Mouse (Mus musculus) midbrain, embryonic 13.5 days (tissue): Measurements from ENCODE around the gene Ephb1. TPM values are rescaled to one million over a fixed set of nuclear protein-coding genes. Genes with fewer than 3 reads are reported as not detected.
A peak's percentile ranks its signal among the peaks of the same experiment; 100 is the strongest.

ENCODE experiments used
- ATAC-seq: fragments of 200-750 bp; cut with Nextera tagmentation; 2 replicates; pipeline ENCODE4 v1.8.0; 2017; ENCODE audit warnings: mild to moderate bottlenecking, moderate TSS enrichment, moderate library complexity
- H3K27ac ChIP-seq: fragments of 300-500 bp; sonication (generic); 2 replicates; pipeline ENCODE4 v1.5.1; 2015; ENCODE audit warnings: inconsistent platforms, mild to moderate bottlenecking, moderate library complexity
- H3K27me3 ChIP-seq: fragments of 300-500 bp; sonication (generic); 2 replicates; pipeline ENCODE4 v1.6.1; 2015; ENCODE audit warnings: mild to moderate bottlenecking, inconsistent platforms
- H3K36me3 ChIP-seq: fragments of 300-500 bp; sonication (generic); 2 replicates; pipeline ENCODE4 v1.6.1; 2015; ENCODE audit warnings: mild to moderate bottlenecking, inconsistent platforms
- H3K4me1 ChIP-seq: fragments of 300-500 bp; sonication (generic); replicated peaks from 2 replicates; pipeline ENCODE4 v1.6.1; 2015; ENCODE audit warnings: inconsistent platforms
- H3K4me2 ChIP-seq: fragments of 300-500 bp; sonication (generic); replicated peaks from 2 replicates; pipeline ENCODE4 v1.6.1; 2015; ENCODE audit warnings: moderate library complexity, mild to moderate bottlenecking, inconsistent platforms
- H3K4me3 ChIP-seq: fragments of 300-500 bp; sonication (generic); replicated peaks from 2 replicates; pipeline ENCODE4 v1.5.1; 2015; ENCODE audit warnings: mild to moderate bottlenecking, inconsistent platforms
- H3K9ac ChIP-seq: fragments of 300-500 bp; sonication (generic); replicated peaks from 2 replicates; pipeline ENCODE4 v1.6.1; 2015; ENCODE audit warnings: mild to moderate bottlenecking, inconsistent platforms
- H3K9me3 ChIP-seq: fragments of 300-500 bp; sonication (generic); 2 replicates; pipeline ENCODE4 v1.6.1; 2016; ENCODE audit warnings: mild to moderate bottlenecking, inconsistent platforms
- WGBS: fragments of 180-500 bp; shearing (Covaris S2); methylation state at CpG from one replicate; pipeline ENCODE4 v1.1.7; 2015; 5-methylcytosine and 5-hydroxymethylcytosine counted together
- polyA plus RNA-seq: library from polyadenylated mRNA; unstranded; fragments of >200 nt; fragmentation: Nextera tagmentation; extraction: Ambion mirVana; gene quantifications from 2 replicates; pipeline ENCODE4 v1.2.1, GENCODE M21; 2015

Ephb1 gene
- polyA plus RNA-seq, 1 experiment from 2014 or later = 66.2 TPM

DNA sequence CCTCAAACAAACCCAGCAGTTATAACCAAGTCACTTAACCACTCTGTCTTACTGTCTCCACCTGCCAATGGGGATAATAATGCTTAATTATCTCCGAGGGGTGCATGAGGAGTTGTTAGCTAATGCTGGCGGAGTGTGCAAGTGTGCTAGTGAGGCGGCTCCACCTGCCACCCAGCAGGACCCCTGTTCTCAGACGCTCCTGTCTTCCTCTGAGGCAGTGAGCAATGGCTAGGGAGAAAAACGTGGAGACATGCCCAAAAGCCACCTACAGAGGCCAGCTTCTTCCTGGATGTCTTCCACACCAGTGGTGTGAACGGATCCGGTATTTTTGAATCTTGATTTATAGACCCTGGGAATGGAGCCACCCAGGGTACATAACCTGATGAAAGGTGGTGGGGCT, 409.2 kb downstream of the Ephb1 start:
- ATAC-seq = no peak
- no peak overlapping the region for H3K27ac ChIP-seq
- H3K4me1 ChIP-seq = peaks cover 20% of the 10 kb centered on the region
- 62% methylated on average over 7 of the region's 7 CpGs for WGBS
- H3K4me3 ChIP-seq = no peak overlapping the region
- H3K4me2 ChIP-seq = no peak overlapping the region
- H3K9ac ChIP-seq = no peak overlapping the region
- no peaks in the 10 kb centered on the region for H3K36me3 ChIP-seq
- no peaks in the 10 kb centered on the region for H3K9me3 ChIP-seq
- H3K27me3 ChIP-seq = no peaks in the 10 kb centered on the region

DNA sequence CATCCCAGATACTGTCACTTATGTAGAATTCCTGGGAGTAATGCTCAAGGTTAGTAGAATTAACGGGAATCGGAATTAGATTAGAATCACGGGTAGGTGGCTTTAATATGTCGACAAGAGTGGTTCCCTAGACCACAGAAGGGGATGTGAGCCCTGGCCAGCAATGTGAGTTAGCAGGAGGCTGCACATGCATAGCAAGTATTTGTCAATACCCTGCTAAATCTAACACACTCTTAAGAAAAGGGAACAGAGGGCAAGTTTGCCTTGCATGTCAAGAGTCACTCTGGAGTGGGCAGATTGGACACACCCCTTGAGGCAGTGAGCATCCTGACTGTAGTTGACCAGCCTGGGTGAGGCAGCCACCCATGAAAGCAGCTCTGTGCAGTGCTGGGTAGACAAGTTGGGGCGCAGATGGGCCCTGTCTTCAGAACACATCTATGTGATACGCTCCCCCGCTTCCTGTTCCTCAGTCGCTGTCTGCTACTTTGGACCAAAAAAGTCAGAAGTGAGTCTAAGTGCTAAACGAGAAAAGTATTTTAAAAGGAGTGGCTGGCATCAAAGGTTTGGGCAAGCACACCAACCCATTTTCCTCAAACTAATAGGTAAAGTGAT, 412.3 kb downstream of the Ephb1 start:
- Histone ChIP-seq H3K4me1 (peaks cover 24% of the 10 kb centered on the region), H3K27ac (no peak overlapping the region), H3K9ac (no peak overlapping the region), H3K4me2 (no peak overlapping the region), H3K9me3 (no peaks in the 10 kb centered on the region), H3K4me3 (no peak overlapping the region), H3K27me3 (no peaks in the 10 kb centered on the region), H3K36me3 (no peaks in the 10 kb centered on the region)
- ATAC-seq = no peak
- 90% methylated on average over 9 of the region's 9 CpGs for WGBS

DNA sequence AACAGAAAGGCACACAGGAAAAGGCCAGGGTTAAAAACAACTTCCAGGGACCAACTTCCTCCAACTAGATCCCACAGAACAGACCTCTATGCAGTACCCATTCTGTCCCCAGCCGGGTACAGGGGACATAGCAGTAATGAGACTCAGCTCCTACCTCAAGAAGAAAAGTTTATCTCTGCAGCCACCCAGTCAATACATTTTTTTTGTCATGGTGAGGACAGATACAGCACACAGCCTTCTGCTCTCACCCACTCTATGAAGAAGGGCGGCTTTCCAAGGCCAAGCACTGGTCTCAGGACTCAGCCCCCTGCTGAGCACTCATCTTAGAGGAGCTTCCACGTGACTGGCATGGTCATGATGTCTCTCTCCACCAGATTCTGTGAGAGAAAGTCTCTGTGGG, 414.3 kb downstream of the Ephb1 start:
- H3K27me3 ChIP-seq = no peaks in the 10 kb centered on the region
- WGBS = 76% methylated on average over 3 of the region's 3 CpGs
- H3K9ac ChIP-seq = no peak overlapping the region
- H3K27ac ChIP-seq = no peak overlapping the region
- H3K36me3 ChIP-seq = peaks cover 5% of the 10 kb centered on the region; the same call in 1 of the 2 replicates
- H3K9me3 ChIP-seq = no peaks in the 10 kb centered on the region
- peaks cover 23% of the 10 kb centered on the region for H3K4me1 ChIP-seq
- H3K4me2 ChIP-seq = no peak overlapping the region
- H3K4me3 ChIP-seq = no peak overlapping the region
- ATAC-seq = no peak

DNA sequence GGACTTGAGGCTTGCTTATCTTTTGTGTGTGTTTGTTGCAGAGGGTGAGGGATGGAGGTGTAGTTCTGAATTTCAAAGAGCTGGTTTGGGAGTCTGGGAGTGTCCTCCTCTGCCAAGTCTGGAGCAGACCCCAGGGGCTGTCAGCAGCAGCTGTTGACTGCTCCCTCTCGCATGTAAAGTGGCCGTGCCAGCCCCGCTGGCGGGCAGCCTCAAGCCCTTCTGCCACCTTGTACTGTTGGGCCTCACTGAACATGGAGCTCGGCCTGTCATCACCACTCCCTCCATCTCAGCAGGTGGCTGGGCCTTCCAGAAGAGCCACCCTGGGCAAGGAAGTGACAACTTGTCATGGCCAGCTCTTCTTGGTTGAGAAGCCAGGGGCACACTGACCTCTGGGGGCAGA, 415.5 kb downstream of the Ephb1 start:
- Histone ChIP-seq H3K4me2 (no peak overlapping the region), H3K4me1 (peaks cover 34% of the 10 kb centered on the region), H3K4me3 (no peak overlapping the region), H3K27me3 (no peaks in the 10 kb centered on the region), H3K9ac (no peak overlapping the region), H3K36me3 (peaks cover 5% of the 10 kb centered on the region; the same call in 1 of the 2 replicates), H3K27ac (peak overlapping the region; percentile 49; the same call in 1 of the 2 replicates), H3K9me3 (no peaks in the 10 kb centered on the region)
- 56% methylated on average over 5 of the region's 5 CpGs for WGBS
- peak; percentile 72; the same call in 1 of the 2 replicates for ATAC-seq

DNA sequence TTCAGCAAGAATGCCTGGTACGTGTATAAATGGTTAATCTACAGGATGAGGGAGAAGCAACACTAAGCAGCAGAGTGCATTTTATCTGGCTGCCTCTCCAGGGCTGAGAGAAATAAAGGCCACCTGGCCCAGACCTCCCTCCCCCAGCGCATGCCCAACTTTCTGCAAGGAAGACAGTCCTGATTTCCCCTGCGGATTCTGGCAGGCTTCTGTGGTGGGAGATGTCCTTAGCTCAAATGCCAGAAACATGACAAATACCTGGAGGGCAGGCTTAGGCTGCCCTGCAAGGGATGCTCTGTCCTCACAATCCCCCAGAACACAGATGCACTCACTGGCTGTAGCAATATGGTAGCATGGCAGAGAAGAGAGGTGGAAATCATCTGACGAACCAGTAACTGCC, 416.4 kb downstream of the Ephb1 start:
- 77% methylated on average over 4 of the region's 4 CpGs for whole genome bisulfite sequencing
- ATAC-seq = no peak
- Histone ChIP-seq H3K9me3 (no peaks in the 10 kb centered on the region), H3K4me2 (no peak overlapping the region), H3K4me3 (no peak overlapping the region), H3K9ac (no peak overlapping the region), H3K36me3 (peaks cover 11% of the 10 kb centered on the region; the same call in 1 of the 2 replicates), H3K27ac (peak overlapping the region; percentile 22; the same call in 1 of the 2 replicates), H3K4me1 (peaks cover 35% of the 10 kb centered on the region), H3K27me3 (no peaks in the 10 kb centered on the region)

DNA sequence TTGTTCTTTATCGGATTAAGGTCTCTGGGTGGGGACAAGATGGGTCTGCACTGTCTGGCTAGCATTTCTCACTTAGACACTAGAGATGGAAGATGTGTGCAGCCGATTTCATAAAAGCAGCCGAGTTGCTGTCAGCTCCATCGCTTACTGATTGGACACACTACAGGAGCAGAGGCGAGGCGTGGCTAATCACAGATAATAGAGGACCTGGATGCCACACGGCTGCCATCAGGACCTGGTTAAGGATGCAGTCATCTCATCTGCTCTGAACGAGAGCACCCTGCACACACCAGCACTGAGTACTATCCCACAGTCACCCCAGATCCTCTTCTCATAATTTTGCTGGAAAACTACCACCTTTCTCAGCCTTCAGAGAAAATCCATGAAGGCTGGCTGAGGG, 419.6 kb downstream of the Ephb1 start:
- Histone ChIP-seq H3K27me3 (no peaks in the 10 kb centered on the region), H3K9ac (0 out of 2 replicates have a peak overlapping the region, but pooled peaks have one; percentile 1), H3K36me3 (peaks cover 24% of the 10 kb centered on the region), H3K4me1 (peaks cover 35% of the 10 kb centered on the region), H3K4me3 (no peak overlapping the region), H3K4me2 (no peak overlapping the region), H3K27ac (peak overlapping the region; percentile 67), H3K9me3 (no peaks in the 10 kb centered on the region)
- 30% methylated on average over 8 of the region's 8 CpGs for WGBS
- ATAC-seq = peak; percentile 72

DNA sequence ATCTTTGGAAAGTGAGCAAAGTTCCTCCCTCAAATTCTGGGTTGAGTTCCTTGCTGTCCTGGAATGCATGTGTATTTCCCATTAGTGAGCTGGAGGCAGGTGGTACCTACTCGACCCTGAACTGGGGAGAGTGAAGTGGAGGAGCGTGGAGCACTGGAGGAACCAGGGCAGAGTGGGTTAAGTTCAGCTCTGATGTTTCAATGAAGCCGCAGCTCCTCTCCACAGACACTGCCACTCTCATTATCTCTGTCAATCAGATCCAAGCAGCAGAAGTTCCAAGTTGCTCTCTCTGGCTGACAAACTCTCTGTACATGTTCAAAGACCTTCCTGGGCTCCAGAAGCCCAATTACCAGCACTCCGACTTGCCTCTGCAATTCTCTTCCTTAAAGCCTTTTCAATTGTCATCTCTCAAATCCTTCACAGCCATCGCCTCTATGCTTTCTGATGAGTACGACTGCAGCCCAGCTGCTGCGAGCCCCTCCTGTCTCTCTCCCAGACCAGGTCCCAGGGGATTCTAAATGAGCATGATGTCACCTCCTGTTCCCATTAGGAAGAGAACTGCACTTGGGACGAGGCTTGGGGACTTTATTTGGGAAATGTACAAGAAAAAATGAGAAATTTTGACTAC, 420.4 kb downstream of the Ephb1 start:
- no peak overlapping the region for H3K4me3 ChIP-seq
- peak overlapping the region; percentile 67 for H3K27ac ChIP-seq
- H3K27me3 ChIP-seq = no peaks in the 10 kb centered on the region
- ATAC-seq = peak; percentile 44
- no peak overlapping the region for H3K4me2 ChIP-seq
- 45% methylated on average over 8 of the region's 8 CpGs for WGBS
- peaks cover 26% of the 10 kb centered on the region for H3K36me3 ChIP-seq
- H3K4me1 ChIP-seq = peaks cover 32% of the 10 kb centered on the region
- no peaks in the 10 kb centered on the region for H3K9me3 ChIP-seq
- H3K9ac ChIP-seq = no peak overlapping the region

DNA sequence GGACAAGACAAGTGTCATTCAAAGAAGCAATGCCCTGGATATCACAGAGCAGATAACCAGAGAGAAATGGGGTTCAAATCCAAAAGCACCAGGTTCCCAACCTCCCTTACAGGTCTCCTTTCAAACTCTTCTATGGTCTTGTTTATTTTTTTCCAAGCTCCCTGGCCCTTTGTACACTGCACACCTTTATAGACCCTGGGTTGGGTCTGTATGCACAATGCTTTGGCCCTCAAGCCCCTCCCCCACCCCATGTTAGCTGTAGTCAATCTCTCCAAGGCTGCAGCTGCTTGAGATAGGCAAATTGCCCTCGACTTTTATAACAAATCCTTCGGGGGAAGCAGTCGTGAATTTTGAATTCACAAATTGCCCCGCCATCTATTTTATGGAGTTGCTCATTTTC, 429.7 kb downstream of the Ephb1 start:
- Histone ChIP-seq H3K4me2 (no peak overlapping the region), H3K27ac (no peak overlapping the region), H3K9me3 (no peaks in the 10 kb centered on the region), H3K9ac (no peak overlapping the region), H3K4me1 (peaks cover 4% of the 10 kb centered on the region; the same call in 1 of the 2 replicates), H3K4me3 (no peak overlapping the region), H3K36me3 (peaks cover 29% of the 10 kb centered on the region), H3K27me3 (no peaks in the 10 kb centered on the region)
- 58% methylated on average over 4 of the region's 4 CpGs for WGBS
- no peak for ATAC-seq

DNA sequence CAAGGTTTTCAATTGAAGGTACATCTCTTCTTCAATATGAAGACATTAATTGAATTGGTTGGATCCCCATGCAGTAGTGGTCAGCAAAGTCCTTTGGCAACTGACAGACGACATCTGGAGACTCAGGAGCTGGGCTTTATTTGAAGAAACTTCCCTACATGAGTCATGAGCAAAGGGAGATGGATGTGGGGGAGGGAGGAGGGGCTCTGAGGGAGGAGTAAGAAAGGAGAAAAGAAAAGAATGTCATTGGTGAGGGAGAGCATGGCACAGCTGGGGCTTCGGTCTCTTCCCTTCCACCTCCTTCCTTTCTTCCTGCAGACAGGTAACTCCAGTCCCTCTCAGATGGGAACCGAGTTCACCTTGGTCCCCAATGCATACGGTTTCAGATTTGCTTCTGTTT, 431.6 kb downstream of the Ephb1 start:
- Histone ChIP-seq H3K27ac (no peak overlapping the region), H3K36me3 (peaks cover 25% of the 10 kb centered on the region), H3K9ac (no peak overlapping the region), H3K27me3 (no peaks in the 10 kb centered on the region), H3K4me1 (peaks cover 4% of the 10 kb centered on the region; the same call in 1 of the 2 replicates), H3K4me3 (no peak overlapping the region), H3K9me3 (no peaks in the 10 kb centered on the region), H3K4me2 (no peak overlapping the region)
- 88% methylated on average over 4 of the region's 4 CpGs for WGBS
- no peak for ATAC-seq

DNA sequence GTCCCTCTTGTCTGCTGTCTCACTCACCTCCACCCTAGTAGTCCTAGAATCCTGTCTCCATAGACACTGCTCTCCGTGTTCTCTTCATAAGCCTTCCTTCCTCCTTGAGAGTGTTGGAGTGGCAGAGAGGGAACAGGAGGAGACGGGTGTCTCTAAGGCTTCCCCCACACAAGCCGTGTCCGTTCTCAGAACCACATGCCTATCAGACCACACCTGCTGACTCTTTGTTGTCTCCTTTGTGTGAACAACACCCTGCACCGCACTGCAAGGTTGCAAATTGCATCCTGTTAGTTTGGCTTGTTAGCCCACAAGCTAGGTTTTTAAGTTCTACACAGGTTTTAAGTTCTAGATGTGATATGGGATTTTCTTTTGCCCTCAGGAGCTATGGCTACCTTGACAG, 435.2 kb downstream of the Ephb1 start:
- no peak overlapping the region for H3K9ac ChIP-seq
- no peak for ATAC-seq
- peaks cover 29% of the 10 kb centered on the region for H3K36me3 ChIP-seq
- no peak overlapping the region for H3K4me3 ChIP-seq
- H3K9me3 ChIP-seq = no peaks in the 10 kb centered on the region
- no peaks in the 10 kb centered on the region for H3K27me3 ChIP-seq
- 89% methylated on average over 5 of the region's 5 CpGs for WGBS
- H3K4me1 ChIP-seq = no peaks in the 10 kb centered on the region
- H3K27ac ChIP-seq = no peak overlapping the region
- no peak overlapping the region for H3K4me2 ChIP-seq

DNA sequence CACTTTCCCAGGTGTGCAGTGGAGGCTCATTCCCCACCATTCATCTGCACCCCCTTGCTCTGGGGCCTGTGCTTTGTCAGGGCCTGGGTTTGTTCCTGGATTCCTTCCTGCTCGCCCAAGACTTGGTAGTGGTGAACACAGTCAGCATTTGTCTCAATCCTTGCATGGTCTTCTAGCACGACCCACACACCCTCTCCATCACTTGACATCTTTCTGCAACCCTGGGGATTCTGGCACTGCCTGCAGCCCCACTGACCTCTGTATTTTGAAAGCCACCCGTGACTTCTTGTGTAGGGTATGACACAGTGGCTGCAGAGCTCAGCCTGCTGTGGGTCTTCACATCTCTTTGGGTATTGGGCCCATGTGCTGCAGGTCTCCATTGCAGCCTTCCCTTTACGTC, 435.7 kb downstream of the Ephb1 start:
- ATAC-seq = no peak
- 85% methylated on average over 4 of the region's 4 CpGs for WGBS
- H3K27me3 ChIP-seq = no peaks in the 10 kb centered on the region

DNA sequence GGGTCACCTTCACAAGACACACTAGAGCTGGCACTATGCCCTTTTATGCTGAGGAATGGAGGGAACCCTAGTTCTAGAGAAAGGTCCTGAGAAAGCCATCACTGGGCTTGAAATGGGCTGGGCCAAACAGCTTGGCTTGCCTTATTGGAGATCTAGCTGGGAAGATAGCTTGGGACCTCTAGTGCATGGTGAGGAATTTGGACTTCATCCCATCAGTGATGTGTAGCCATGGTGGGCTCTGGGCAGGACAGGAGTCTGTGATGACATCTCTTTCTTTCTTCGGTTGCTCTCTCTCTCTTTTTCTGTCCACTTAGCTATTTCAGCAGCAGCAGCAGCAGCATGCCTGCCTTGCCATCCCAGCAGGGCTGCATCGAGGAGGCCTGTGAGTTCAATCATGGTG, 439.4 kb downstream of the Ephb1 start:
- H3K9me3 ChIP-seq = no peaks in the 10 kb centered on the region
- H3K4me2 ChIP-seq = no peak overlapping the region
- H3K4me3 ChIP-seq = no peak overlapping the region
- no peak overlapping the region for H3K27ac ChIP-seq
- ATAC-seq = no peak
- H3K27me3 ChIP-seq = no peaks in the 10 kb centered on the region
- H3K9ac ChIP-seq = no peak overlapping the region
- H3K4me1 ChIP-seq = peaks cover 11% of the 10 kb centered on the region
- H3K36me3 ChIP-seq = peaks cover 12% of the 10 kb centered on the region; the same call in 1 of the 2 replicates
- WGBS = 91% methylated on average over 2 of the region's 2 CpGs

More for the DNA sequence above, 435.7 kb downstream of the Ephb1 start:
- Histone ChIP-seq H3K27ac (no peak overlapping the region), H3K4me3 (no peak overlapping the region), H3K4me2 (no peak overlapping the region), H3K36me3 (peaks cover 29% of the 10 kb centered on the region), H3K4me1 (no peaks in the 10 kb centered on the region), H3K9ac (no peak overlapping the region), H3K9me3 (no peaks in the 10 kb centered on the region)
